Mouse (Mus musculus) right cerebral cortex, postnatal 4 days (tissue): ENCODE measurements around the gene Cfap74.

Experiments used
- DNase-seq: peaks from one replicate; pipeline ENCODE4 v3.0.0-alpha.2; 2022

Gene Cfap74

GRCm38 (mm10) chr4:155505671-155506295, 96.8 kb downstream of the Cfap74 start:
- no peak for DNase-seq

GRCm38 (mm10) chr4:155508614-155509013, 99.6 kb downstream of the Cfap74 start:
- DNase-seq, result no peak

GRCm38 (mm10) chr4:155510981-155511380, 102.0 kb downstream of the Cfap74 start:
- no peak for DNase-seq

- no peak for DNase-seq
These were observed 105.8 kb downstream of the Cfap74 start for GRCm38 (mm10) chr4:155514810-155515209.
